Mouse (Mus musculus) heart, adult 9 months (tissue): ENCODE data around the gene Nqo1.

Source experiments
- DNase-seq, 2 experiments: peaks; one replicate each; pipeline ENCODE4 v3.0.0; 2022; ENCODE audit warnings: low spot score in 2 of 2

The Nqo1 gene

DNA sequence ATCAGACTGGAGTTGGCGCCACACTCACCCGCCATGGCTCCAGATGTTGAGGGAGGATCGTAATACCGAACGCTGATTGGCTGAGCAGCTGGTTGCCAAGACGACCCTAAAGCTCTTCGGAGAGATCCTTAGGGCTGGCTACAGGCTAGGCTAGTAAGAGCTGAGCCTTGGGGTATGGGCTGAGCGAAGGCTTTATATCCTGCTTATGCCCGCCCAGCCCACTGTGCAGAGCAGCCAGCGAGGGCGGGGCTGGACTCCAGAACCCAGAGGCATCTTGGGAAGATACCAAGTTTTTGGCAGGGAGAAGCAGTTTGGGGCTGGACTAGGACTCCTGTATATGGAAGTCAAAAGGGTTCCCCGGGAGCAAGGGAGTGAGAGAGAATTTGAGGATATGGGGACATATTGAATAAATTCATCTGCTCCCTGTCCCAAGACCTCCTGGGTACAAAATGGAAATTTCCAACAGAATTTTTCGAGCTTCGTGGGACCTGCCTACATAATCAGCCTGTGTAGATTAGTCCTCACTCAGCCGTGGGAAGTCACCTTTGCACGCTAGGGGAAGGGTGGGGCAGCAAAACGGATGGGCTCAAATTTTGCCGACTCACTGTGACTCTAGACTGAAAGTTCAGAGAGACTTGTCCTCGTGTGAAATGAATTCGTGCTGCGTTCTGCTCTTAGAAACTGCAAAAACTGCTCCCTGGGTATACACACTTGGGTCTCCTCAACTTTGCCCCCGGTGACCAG lies at the start of gene Nqo1:
TSS of gene Nqo1 (minus strand) at position 169 of the 744 bp plus-strand sequence.
- peak; percentile 88 to 91 for DNase-seq

GRCm38 (mm10) chr8:107451414-107452066 lies 48.5 kb upstream of the Nqo1 start:
- DNase-seq, result no peak

DNA sequence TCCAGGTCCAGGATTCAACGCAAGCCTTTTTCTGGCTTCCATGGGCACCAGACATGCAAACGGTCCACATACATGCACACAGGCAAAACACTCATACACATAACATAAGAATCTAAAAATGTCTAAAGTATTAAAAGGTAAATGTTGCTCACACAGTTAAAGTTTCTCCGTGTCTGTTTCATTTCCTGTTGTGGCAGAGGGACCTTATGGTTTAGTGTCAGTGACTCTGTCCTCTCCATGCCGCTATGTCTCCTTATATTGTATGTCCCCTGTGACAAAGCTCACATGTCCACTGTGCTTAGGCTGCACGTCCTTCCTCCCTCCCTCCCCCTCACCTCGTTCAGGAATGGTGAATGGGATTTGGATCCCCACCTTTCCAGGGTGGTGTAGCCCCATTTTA lies 46.6 kb upstream of the Nqo1 start:
- no peak for DNase-seq

GRCm38 (mm10) chr8:107449130-107449529 lies 46.1 kb upstream of the Nqo1 start:
- DNase-seq, result no peak

DNA sequence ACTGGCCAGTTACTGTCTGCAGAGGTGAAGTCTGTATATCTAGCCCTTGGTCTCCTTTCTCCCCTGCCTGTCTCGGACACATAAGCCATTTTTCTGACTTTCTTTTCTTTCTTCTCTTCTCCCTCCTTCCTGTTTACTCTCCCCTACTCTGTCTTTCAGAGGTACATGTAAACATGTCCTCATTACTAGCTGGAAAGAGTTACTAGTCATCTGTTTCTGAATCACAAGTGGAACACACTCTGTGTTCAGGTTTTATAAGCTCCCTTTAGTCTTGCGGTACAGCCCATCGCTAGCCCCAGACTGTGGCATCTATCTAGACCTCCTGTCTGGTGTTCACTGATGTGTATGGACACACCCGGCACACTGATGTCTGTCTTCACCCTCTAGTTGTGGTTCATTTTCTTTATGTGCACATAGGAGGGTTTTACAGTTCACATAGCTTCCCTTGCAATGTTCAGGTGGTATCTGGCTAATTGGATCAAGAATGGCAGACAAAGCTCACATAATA lies 45.4 kb upstream of the Nqo1 start:
- no peak for DNase-seq

DNA sequence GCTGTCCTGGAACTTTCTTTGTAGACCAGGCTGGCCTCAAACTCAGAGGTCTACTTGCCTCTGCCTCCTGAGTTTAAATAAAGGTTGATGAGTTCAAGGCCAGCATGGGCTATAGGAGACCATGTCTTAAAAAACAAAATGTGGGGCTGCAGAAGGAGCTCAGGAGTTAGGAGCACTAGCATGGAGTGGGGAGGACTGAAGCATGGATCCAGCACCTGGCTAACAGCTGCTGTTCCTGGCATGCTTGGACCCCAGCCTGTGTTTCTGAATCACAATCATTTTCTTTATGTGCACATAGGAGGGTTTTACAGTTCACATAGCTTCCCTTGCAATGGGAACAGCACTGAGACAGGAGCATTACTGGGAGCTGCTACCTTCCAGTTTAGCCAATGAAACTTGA lies 44.7 kb upstream of the Nqo1 start:
- no peak for DNase-seq

DNA sequence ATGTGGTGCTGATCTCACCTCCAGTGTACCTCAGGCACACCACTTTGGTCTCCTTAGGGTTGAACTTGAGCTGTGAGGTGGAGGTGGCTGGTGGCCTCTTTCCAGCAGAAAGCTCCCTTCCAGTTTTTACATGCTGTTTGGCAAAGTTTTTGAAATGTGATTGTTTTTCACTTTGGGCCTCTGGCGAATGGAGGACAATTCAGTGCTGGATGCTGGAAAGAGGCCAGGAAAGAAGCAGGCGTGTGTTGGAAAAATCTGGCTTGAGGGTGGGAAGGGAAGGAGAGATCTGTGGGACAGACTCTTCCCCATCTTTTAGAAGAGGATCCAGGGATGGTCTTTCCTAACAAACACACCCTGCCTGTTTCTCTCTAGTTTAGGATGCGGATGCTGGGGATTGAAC lies 41.6 kb upstream of the Nqo1 start:
- peak in 1 of 2 experiments; percentile 33 for DNase-seq

- no peak for DNase-seq
These were observed 37.0 kb upstream of the Nqo1 start for GRCm38 (mm10) chr8:107439880-107440625.

DNA sequence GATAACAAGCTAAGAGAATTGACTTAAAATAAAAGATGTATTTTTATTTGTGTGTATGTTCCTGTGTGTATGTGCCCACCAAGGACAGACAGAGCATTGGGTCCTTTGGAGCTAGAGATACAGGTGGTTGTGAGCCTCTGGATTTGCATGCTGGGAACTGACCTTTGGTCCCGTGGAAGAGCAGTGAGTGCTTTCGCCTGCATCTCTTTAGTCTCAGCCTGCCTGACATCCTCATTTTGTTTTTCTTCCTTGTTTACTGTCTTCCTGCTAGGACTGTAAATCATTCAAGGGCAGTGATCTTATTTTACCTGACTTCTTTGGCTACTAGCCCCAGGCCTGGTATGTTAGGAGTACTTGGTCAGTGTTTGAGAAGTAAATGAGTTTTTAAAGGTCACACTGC lies 34.7 kb upstream of the Nqo1 start:
- DNase-seq, result no peak

GRCm38 (mm10) chr8:107436841-107437421 lies 33.9 kb upstream of the Nqo1 start:
- peak in 1 of 2 experiments; percentile 13 for DNase-seq

- peak; percentile 78 to 84 for DNase-seq
These were observed 33.2 kb upstream of the Nqo1 start, which contains the start of gene Wwp2 for GRCm38 (mm10) chr8:107435962-107436831. Gene Wwp2, plus strand, starts transcription at chr8:107436365.

DNA sequence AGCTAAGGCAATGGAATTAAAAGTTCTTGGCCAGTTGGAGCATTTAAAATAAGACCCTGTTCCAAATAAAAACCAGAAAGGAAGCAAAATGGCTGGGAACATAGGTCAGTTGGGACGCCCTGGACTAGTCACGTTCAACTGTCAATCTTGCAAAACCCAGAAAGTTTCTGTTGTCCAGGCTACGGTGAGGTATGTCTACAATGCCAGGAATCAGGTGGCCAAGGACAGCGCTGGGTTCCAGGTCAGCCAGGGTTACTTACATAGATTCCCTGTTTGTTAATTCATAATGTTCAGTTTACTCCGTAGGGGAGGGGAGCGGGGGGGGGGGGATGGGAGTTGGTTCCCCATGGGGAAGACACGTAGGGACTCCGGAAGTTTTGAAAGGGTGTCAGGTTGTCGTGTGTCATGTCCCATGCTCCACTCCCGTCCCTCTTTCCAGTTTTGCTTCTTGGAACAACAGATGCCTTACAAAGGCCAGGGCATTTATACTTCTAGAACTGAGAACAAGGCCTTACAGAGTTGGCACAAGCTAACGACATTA lies 32.5 kb upstream of the Nqo1 start:
- DNase-seq, result no peak

DNA sequence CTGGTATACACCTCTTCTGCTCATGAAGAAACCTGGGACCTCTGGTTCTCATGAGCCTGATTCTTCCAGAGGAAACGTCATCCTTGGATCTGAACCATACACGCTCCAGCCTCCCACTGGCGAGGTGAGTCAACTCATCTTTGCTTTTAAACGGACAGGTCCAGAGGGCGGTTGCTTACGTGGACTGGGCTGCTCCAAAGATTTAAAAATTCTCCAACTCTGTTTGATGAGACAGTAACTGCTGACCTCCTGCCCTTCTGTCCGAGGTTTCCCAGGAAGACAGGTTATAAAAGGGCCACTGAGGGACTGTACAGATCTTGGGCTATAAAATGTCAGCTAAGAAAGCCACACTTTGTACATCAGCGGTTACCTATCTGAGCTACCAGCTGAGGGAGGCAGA lies 27.8 kb upstream of the Nqo1 start:
- no peak for DNase-seq

DNA sequence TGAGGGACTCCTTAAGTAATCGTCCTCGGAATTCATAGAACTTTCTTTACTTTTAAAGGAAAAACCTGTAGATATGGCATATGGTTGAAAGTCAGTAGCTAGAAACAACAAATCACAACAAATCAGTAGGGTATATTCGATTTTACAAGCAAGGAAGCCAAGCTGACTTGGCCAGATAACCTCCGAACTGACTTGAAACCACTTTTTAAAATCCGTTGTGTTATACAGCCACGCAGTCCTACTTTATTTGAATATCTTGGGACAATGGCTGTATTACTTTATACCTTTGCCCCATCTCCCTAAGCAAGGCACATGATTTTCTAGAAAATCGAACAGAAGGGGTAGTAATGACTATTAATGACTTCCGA lies 22.2 kb upstream of the Nqo1 start:
- no peak for DNase-seq

- DNase-seq, result peak; percentile 94 to 96
These were observed 21.7 kb upstream of the Nqo1 start, which contains the start of gene Nob1 for GRCm38 (mm10) chr8:107424597-107425229. Gene Nob1, minus strand, starts transcription at chr8:107425051.

DNA sequence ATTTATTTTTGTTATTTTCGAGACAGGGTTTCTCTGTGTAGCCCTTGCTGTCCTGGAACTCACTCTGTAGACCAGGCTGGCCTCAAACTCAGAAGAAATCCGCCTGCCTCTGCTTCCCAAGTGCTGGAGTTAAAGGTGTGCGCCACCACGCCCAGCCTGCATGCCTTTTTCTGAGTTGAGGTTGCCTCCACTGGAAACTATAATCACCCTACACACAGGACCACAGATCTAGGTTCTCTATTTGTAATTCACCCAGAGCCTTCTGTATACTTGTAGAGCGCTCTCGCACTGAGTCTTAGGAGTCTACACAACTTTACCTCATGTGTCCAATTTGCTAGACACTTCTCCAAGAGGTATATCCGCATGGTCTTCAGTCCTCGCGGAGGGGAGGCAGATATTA lies 21.2 kb upstream of the Nqo1 start:
- no peak for DNase-seq

DNA sequence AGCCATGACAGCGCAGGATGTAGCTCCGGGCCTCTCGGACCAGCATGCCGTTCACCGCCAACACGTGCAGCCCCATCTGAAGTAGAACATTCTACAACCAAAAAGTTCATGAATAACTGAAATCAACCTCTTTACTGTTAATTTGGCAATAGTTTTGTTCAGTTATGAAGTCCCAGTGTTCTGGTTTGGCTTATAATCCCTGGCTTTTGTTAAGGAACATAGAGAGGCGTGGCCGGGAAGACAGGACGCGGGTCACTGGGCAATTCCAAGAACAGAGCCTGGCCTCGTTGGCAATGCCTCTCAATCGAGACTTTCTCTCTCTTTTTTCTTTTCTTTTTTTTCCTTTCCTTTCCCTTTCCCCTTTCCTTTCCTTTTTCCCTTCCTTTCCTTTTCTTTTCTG lies 14.0 kb upstream of the Nqo1 start:
- DNase-seq, result no peak

GRCm38 (mm10) chr8:107413881-107414280 lies 10.9 kb upstream of the Nqo1 start:
- DNase-seq, result no peak

- DNase-seq, result no peak
These were observed 9.5 kb upstream of the Nqo1 start for GRCm38 (mm10) chr8:107412552-107412951.

DNA sequence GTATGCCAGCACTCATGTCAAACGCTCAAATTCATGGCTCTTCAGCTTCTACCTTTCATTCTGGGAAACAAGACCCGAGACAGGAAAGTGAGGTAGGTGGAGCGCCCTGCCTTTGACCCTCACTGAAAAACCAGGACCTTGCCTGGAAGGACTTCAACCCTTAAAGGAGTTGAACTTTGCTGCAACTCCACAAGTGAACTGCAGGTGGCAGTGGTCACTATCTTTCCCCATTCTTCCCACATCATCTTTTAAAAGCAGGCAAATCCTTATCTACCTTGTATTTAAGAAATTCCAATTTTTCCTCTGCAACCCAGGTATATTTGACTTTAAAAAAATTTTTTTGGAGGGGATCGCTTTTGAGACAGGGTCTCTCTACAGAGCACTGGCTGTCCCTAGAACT lies 8.4 kb upstream of the Nqo1 start:
- DNase-seq, result no peak
